14 mouse cellular contexts compared by ENCODE assay signal in the genomic region with DNA sequence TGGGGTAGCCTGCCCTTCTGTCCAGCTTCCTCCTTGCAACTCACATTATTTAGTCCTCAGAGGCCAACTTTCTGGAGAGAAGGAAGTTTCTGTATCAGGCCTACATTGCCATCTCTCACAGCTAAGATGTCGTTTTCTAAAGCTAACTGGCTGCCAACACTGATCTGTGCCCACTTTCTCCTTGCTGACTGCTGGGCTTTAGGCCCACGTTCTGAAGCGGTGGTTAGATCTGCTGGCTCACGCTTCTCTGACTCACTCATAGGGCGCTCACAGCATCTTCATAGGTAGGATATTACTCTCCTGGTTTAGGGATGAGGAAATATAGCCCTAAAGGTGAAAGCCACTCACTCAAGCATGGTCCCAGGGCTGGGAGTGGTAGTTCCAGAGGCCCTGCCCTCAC. TPM values are rescaled to one million over a fixed set of nuclear protein-coding genes. Genes with fewer than 3 reads are reported as not detected.
DNase-seq lines count a peak whose midpoint lies in the region; ATAC-seq and TF ChIP-seq lines count a peak whose summit lies in the region.
"Had no signal": no experiment of that assay in that cellular context is flagged by ENCODE, and none has a peak within 500 bp of the region (broad histone marks: within the 10 kb centered on the region; RNA-seq: fewer than 3 reads in every experiment).

No protein-coding gene starts in this region.

- WGBS in kidney, adult 2 months, result 75% methylated on average over 5 of the region's 5 CpGs
- WGBS in kidney, embryonic 14.5 days, result 82% methylated on average over 5 of the region's 5 CpGs
- 79% methylated on average over 5 of the region's 5 CpGs for WGBS in midbrain, postnatal 0 days
- 87% methylated on average over 5 of the region's 5 CpGs for WGBS in midbrain, embryonic 13.5 days
- 79% methylated on average over 5 of the region's 5 CpGs for WGBS in embryonic facial prominence, embryonic 14.5 days
- 80% methylated on average over 5 of the region's 5 CpGs for WGBS in stomach, embryonic 16.5 days

- no peak for ATAC-seq in kidney, embryonic 14.5 days (ENCODE audit: low FRiP score, low TSS enrichment)
- no peak for ATAC-seq in midbrain, postnatal 0 days (ENCODE audit: low FRiP score)
- no peak for ATAC-seq in midbrain, embryonic 13.5 days
- ATAC-seq in embryonic facial prominence, embryonic 14.5 days (ENCODE audit: low read depth), result no peak
- ATAC-seq in stomach, embryonic 16.5 days (ENCODE audit: insufficient read depth, low FRiP score), result no peak
- ATAC-seq: inflammation-experienced regulatory T-cells, adult 6 months; midbrain, embryonic 16.5 days had no signal

- H3K27ac ChIP-seq in kidney, adult 2 months (ENCODE audit: insufficient read depth, low read depth, low read length), result 0 out of 2 replicates have a peak overlapping the region, but pooled peaks have one; percentile 21
- no peak overlapping the region for H3K27ac ChIP-seq in kidney, embryonic 14.5 days (ENCODE audit: low read depth, low read length)
- H3K27ac ChIP-seq in midbrain, postnatal 0 days (ENCODE audit: low read depth, low read length), result no peak overlapping the region
- H3K27ac ChIP-seq in midbrain, embryonic 13.5 days, result no peak overlapping the region
- H3K27ac ChIP-seq in embryonic facial prominence, embryonic 14.5 days (replicated peaks; ENCODE audit: low read depth, low read length), result 0 out of 2 replicates have a peak overlapping the region, but pooled peaks have one; percentile 58
- peak overlapping the region; percentile 34; the same call in 1 of the 2 replicates for H3K27ac ChIP-seq in stomach, embryonic 16.5 days (ENCODE audit: low read length)
- H3K27ac ChIP-seq: liver, embryonic 13.5 days; neural tube, embryonic 13.5 days had no signal

- no peak for TF ChIP-seq CTCF in kidney, adult 2 months (conservative IDR thresholded peaks at IDR 0.05; ENCODE audit: insufficient read depth, insufficient read length, low read depth, low read length)
- no peak for TF ChIP-seq CTCF in midbrain, postnatal 0 days (IDR thresholded peaks at IDR 0.05)

- no peaks in the 10 kb centered on the region for H3K9me3 ChIP-seq in kidney, embryonic 14.5 days (ENCODE audit: control insufficient read depth, low read length)
- no peaks in the 10 kb centered on the region for H3K9me3 ChIP-seq in midbrain, postnatal 0 days (ENCODE audit: low read length)
- no peaks in the 10 kb centered on the region for H3K9me3 ChIP-seq in midbrain, embryonic 13.5 days
- no peaks in the 10 kb centered on the region for H3K9me3 ChIP-seq in embryonic facial prominence, embryonic 14.5 days (ENCODE audit: control insufficient read depth, low read length)
- no peaks in the 10 kb centered on the region for H3K9me3 ChIP-seq in stomach, embryonic 16.5 days (replicated peaks; ENCODE audit: control insufficient read depth, low read length)
- H3K9me3 ChIP-seq: liver, embryonic 13.5 days; neural tube, embryonic 13.5 days had no signal

- no peak for DNase-seq in kidney, adult 2 months
- peak; percentile 30 for DNase-seq in midbrain, postnatal 0 days (ENCODE audit: low spot score)
- DNase-seq in embryonic facial prominence, embryonic 14.5 days (ENCODE audit: low spot score), result no peak
- DNase-seq in spleen, postnatal 36 days (ENCODE audit: low spot score in 2 of 2), result no peak
- DNase-seq: cerebellum, adult 18-20 months; kidney, postnatal 4 days; liver, embryonic 13.5 days; thymus, adult 18-20 months had no signal

- H3K4me3 ChIP-seq in kidney, adult 2 months (ENCODE audit: insufficient read depth, low read depth, low read length), result no peak overlapping the region
- H3K4me3 ChIP-seq in kidney, embryonic 14.5 days (ENCODE audit: low read length), result no peak overlapping the region
- H3K4me3 ChIP-seq in midbrain, postnatal 0 days (ENCODE audit: low read depth, low read length), result no peak overlapping the region
- H3K4me3 ChIP-seq in midbrain, embryonic 13.5 days (replicated peaks), result no peak overlapping the region
- no peak overlapping the region for H3K4me3 ChIP-seq in embryonic facial prominence, embryonic 14.5 days (ENCODE audit: low read depth, low read length)
- H3K4me3 ChIP-seq in stomach, embryonic 16.5 days (replicated peaks; ENCODE audit: low read length), result no peak overlapping the region
- H3K4me3 ChIP-seq: liver, embryonic 13.5 days; neural tube, embryonic 13.5 days had no signal

- no peak for TF ChIP-seq POLR2A in kidney, adult 2 months (IDR thresholded peaks at IDR 0.05; ENCODE audit: low read depth, low read length)

- H3K4me1 ChIP-seq in kidney, adult 2 months (ENCODE audit: control insufficient read depth, insufficient read depth, low read length), result peaks cover 6% of the 10 kb centered on the region
- peaks cover 7% of the 10 kb centered on the region; the same call in 1 of the 2 replicates for H3K4me1 ChIP-seq in kidney, embryonic 14.5 days (ENCODE audit: control insufficient read depth, insufficient read depth, low read length)
- 0 out of 2 replicates have a peak, but pooled peaks cover 2% of the 10 kb centered on the region for H3K4me1 ChIP-seq in midbrain, postnatal 0 days (ENCODE audit: insufficient read depth, low read length)
- H3K4me1 ChIP-seq in midbrain, embryonic 13.5 days (replicated peaks), result 0 out of 2 replicates have a peak, but pooled peaks cover 3% of the 10 kb centered on the region
- peaks cover 4% of the 10 kb centered on the region; the same call in 1 of the 2 replicates for H3K4me1 ChIP-seq in embryonic facial prominence, embryonic 14.5 days (ENCODE audit: control insufficient read depth, insufficient read depth, low read length)
- peaks cover 20% of the 10 kb centered on the region for H3K4me1 ChIP-seq in stomach, embryonic 16.5 days (ENCODE audit: control insufficient read depth, insufficient read depth, low read length)

- no peaks in the 10 kb centered on the region for H3K27me3 ChIP-seq in kidney, adult 2 months (replicated peaks; ENCODE audit: control insufficient read depth, insufficient read depth, low read length)
- no peaks in the 10 kb centered on the region for H3K27me3 ChIP-seq in kidney, embryonic 14.5 days (ENCODE audit: control insufficient read depth, insufficient read depth, low read length)
- no peaks in the 10 kb centered on the region for H3K27me3 ChIP-seq in midbrain, postnatal 0 days (ENCODE audit: insufficient read depth, low read length)
- no peaks in the 10 kb centered on the region for H3K27me3 ChIP-seq in midbrain, embryonic 13.5 days
- H3K27me3 ChIP-seq in embryonic facial prominence, embryonic 14.5 days (replicated peaks; ENCODE audit: control insufficient read depth, insufficient read depth, low read length), result no peaks in the 10 kb centered on the region
- H3K27me3 ChIP-seq in stomach, embryonic 16.5 days (ENCODE audit: control insufficient read depth, insufficient read depth, low read length), result no peaks in the 10 kb centered on the region
- H3K27me3 ChIP-seq: liver, embryonic 13.5 days; neural tube, embryonic 13.5 days had no signal

- H3K4me2 ChIP-seq in kidney, embryonic 14.5 days (replicated peaks; ENCODE audit: low read depth, low read length), result no peak overlapping the region
- H3K4me2 ChIP-seq in midbrain, postnatal 0 days (ENCODE audit: low read depth, low read length, poor library complexity, severe bottlenecking), result no peak overlapping the region
- no peak overlapping the region for H3K4me2 ChIP-seq in midbrain, embryonic 13.5 days (replicated peaks)
- no peak overlapping the region for H3K4me2 ChIP-seq in embryonic facial prominence, embryonic 14.5 days (ENCODE audit: low read depth, low read length)
- no peak overlapping the region for H3K4me2 ChIP-seq in stomach, embryonic 16.5 days (ENCODE audit: low read depth, low read length)
- H3K4me2 ChIP-seq: liver, embryonic 13.5 days; neural tube, embryonic 13.5 days had no signal

- no peaks in the 10 kb centered on the region for H3K36me3 ChIP-seq in kidney, adult 2 months (ENCODE audit: control insufficient read depth, insufficient read depth, low read length)
- H3K36me3 ChIP-seq in kidney, embryonic 14.5 days (ENCODE audit: control insufficient read depth, insufficient read depth, low read length), result no peaks in the 10 kb centered on the region
- H3K36me3 ChIP-seq in midbrain, postnatal 0 days (ENCODE audit: insufficient read depth, low read length), result no peaks in the 10 kb centered on the region
- H3K36me3 ChIP-seq in midbrain, embryonic 13.5 days, result no peaks in the 10 kb centered on the region
- H3K36me3 ChIP-seq in embryonic facial prominence, embryonic 14.5 days (ENCODE audit: control insufficient read depth, insufficient read depth, low read length), result no peaks in the 10 kb centered on the region
- no peaks in the 10 kb centered on the region for H3K36me3 ChIP-seq in stomach, embryonic 16.5 days (ENCODE audit: control insufficient read depth, insufficient read depth, low read length)
- H3K36me3 ChIP-seq: liver, embryonic 13.5 days; neural tube, embryonic 13.5 days had no signal

- H3K9ac ChIP-seq in kidney, embryonic 14.5 days (ENCODE audit: low read depth, low read length), result no peak overlapping the region
- H3K9ac ChIP-seq in midbrain, postnatal 0 days (replicated peaks; ENCODE audit: low read length, poor library complexity, severe bottlenecking), result no peak overlapping the region
- H3K9ac ChIP-seq in midbrain, embryonic 13.5 days (replicated peaks), result no peak overlapping the region
- no peak overlapping the region for H3K9ac ChIP-seq in embryonic facial prominence, embryonic 14.5 days (ENCODE audit: low read depth, low read length)
- no peak overlapping the region for H3K9ac ChIP-seq in stomach, embryonic 16.5 days (ENCODE audit: low read length)
- H3K9ac ChIP-seq: liver, embryonic 13.5 days; neural tube, embryonic 13.5 days had no signal

RNA-seq across cellular contexts. Expression of gene Sipa1l3, which starts 56.3 kb away (rescaled TPM):
- polyA plus RNA-seq in kidney, adult 2 months (2012; rRNA removed), result 44.6 and 51.0 TPM in 2 replicates
- polyA plus RNA-seq in kidney, embryonic 14.5 days (2014; fragmentation: Nextera tagmentation; extraction: Ambion mirVana), result 9.5 and 17.4 TPM in 2 replicates
- 72.8 and 80.7 TPM in 2 replicates for total RNA-seq in midbrain, postnatal 0 days (2014; rRNA removed)
- polyA plus RNA-seq in midbrain, postnatal 0 days (2015; fragmentation: Nextera tagmentation; extraction: Ambion mirVana), result 12.9 and 13.9 TPM in 2 replicates
- 14.8 and 15.2 TPM in 2 replicates for polyA plus RNA-seq in midbrain, embryonic 13.5 days (2015; fragmentation: Nextera tagmentation; extraction: Ambion mirVana)
- polyA plus RNA-seq in embryonic facial prominence, embryonic 14.5 days (2014; fragmentation: Nextera tagmentation; extraction: Ambion mirVana), result 12.5 and 15.6 TPM in 2 replicates
- 18.4 and 22.2 TPM in 2 replicates for polyA plus RNA-seq in stomach, embryonic 16.5 days (2015; fragmentation: Nextera tagmentation; extraction: Ambion mirVana)

Comparison
In these comparisons a context has a peak if more than half of its experiments do, and no peak if none do; other contexts are left out.
1. H3K27ac ChIP-seq: peak in kidney, adult 2 months (single experiment), embryonic facial prominence, embryonic 14.5 days (single experiment) and stomach, embryonic 16.5 days (single experiment); none in kidney, embryonic 14.5 days (single experiment), midbrain, postnatal 0 days (single experiment) and midbrain, embryonic 13.5 days (single experiment).